ENCODE assay signal across 24 mouse cellular contexts in genomic region chr19:44659316-44659715, GRCm38 (mm10).
"Had no signal": no experiment of that assay in that cellular context is flagged by ENCODE, and none has a peak within 500 bp of the region (broad histone marks: within the 10 kb centered on the region; RNA-seq: fewer than 3 reads in every experiment).

No protein-coding gene starts in this region.

- ATAC-seq: hindbrain, postnatal 0 days; intestine, embryonic 16.5 days; liver, embryonic 12.5 days had no signal

- H3K4me1 ChIP-seq: heart, embryonic 13.5 days; heart, embryonic 15.5 days; limb, embryonic 13.5 days; limb, embryonic 15.5 days; liver, embryonic 12.5 days had no signal

- DNase-seq: gastrocnemius, postnatal 14 days; gastrocnemius, postnatal 36 days; heart, adult 18-20 months; heart, postnatal 14 days; heart, postnatal 36 days; kidney, adult 11 months; kidney, adult 8-10 months; kidney, postnatal 14 days; kidney, postnatal 36 days; layer of hippocampus, adult 9-11 months; layer of hippocampus, postnatal 36 days; left cerebral cortex, postnatal 4 days had no signal

- H3K36me3 ChIP-seq: heart, embryonic 13.5 days; heart, embryonic 15.5 days; hindbrain, embryonic 13.5 days; hindbrain, embryonic 15.5 days; limb, embryonic 13.5 days; limb, embryonic 15.5 days; liver, embryonic 12.5 days had no signal

- H3K9ac ChIP-seq: heart, embryonic 13.5 days; heart, embryonic 15.5 days; hindbrain, embryonic 13.5 days; hindbrain, embryonic 15.5 days; limb, embryonic 13.5 days; limb, embryonic 15.5 days; liver, embryonic 12.5 days; liver, embryonic 14.5 days had no signal

- H3K4me3 ChIP-seq: heart, embryonic 13.5 days; heart, embryonic 15.5 days; hindbrain, embryonic 13.5 days; hindbrain, embryonic 15.5 days; limb, embryonic 13.5 days; limb, embryonic 15.5 days; liver, embryonic 12.5 days had no signal

- H3K27ac ChIP-seq: heart, embryonic 13.5 days; heart, embryonic 15.5 days; hindbrain, embryonic 13.5 days; hindbrain, embryonic 15.5 days; hindbrain, postnatal 0 days; kidney, postnatal 0 days; limb, embryonic 13.5 days; limb, embryonic 15.5 days; liver, embryonic 12.5 days; liver, embryonic 14.5 days had no signal

- H3K9me3 ChIP-seq: heart, embryonic 13.5 days; heart, embryonic 15.5 days; hindbrain, embryonic 13.5 days; hindbrain, embryonic 15.5 days; limb, embryonic 13.5 days; limb, embryonic 15.5 days; liver, embryonic 12.5 days had no signal

- H3K4me2 ChIP-seq: heart, embryonic 11.5 days; heart, embryonic 13.5 days; heart, embryonic 15.5 days; hindbrain, embryonic 13.5 days; hindbrain, embryonic 15.5 days; limb, embryonic 13.5 days; limb, embryonic 15.5 days; liver, embryonic 12.5 days had no signal
